Mouse (Mus musculus): ENCODE results near the gene Gm5737.

GRCm38 (mm10) chr7:120874764-120875539, 62.8 kb downstream of the Gm5737 start:
- TF ChIP-seq CTCF (IDR thresholded peaks at IDR 0.05; ENCODE audit: low read depth, low read length): no peak
- peak; percentile 98 for TF ChIP-seq TAL1 (conservative IDR thresholded peaks at IDR 0.05; ENCODE audit: low read depth, low read length)

Measured in G1E (cell line).